Mouse (Mus musculus) heart, embryonic 16.5 days (tissue): ENCODE data around the gene Il12rb1. TPM values are rescaled to one million over a fixed set of nuclear protein-coding genes. Genes with fewer than 3 reads are reported as not detected.
"Not testable (repeated sequence)": the region's sequence is repeated elsewhere in the genome, so short reads cannot be mapped to it uniquely, and the experiment has no call there.

Experiments
- ATAC-seq: fragments of 200-750 bp; cut with Nextera tagmentation; replicated peaks from 2 replicates; pipeline ENCODE4 v1.8.0; 2017; ENCODE audit warnings: moderate number of reproducible peaks; ENCODE audit not compliant: insufficient read depth, low FRiP score; ENCODE audit errors: extremely low read depth
- H3K27ac ChIP-seq: fragments of 300-500 bp; sonication (generic); 2 replicates; pipeline ENCODE4 v1.5.1; 2014; ENCODE audit warnings: mild to moderate bottlenecking, low read length, control low read depth, moderate library complexity
- H3K27me3 ChIP-seq: fragments of 300-500 bp; sonication (generic); 2 replicates; pipeline ENCODE4 v1.6.1; 2014; ENCODE audit warnings: low read length, mixed read lengths; ENCODE audit not compliant: control insufficient read depth, insufficient read depth
- H3K36me3 ChIP-seq: fragments of 300-500 bp; sonication (generic); 2 replicates; pipeline ENCODE4 v1.6.1; 2014; ENCODE audit not compliant: control insufficient read depth, insufficient read depth
- H3K4me1 ChIP-seq: fragments of 300-500 bp; sonication (generic); 2 replicates; pipeline ENCODE4 v1.6.1; 2014; ENCODE audit warnings: low read length, mixed read lengths; ENCODE audit not compliant: control insufficient read depth, insufficient read depth
- H3K4me2 ChIP-seq: fragments of 300-500 bp; sonication (generic); 2 replicates; pipeline ENCODE4 v1.6.1; 2014; ENCODE audit warnings: low read depth, mild to moderate bottlenecking, control low read depth, low read length
- H3K4me3 ChIP-seq: fragments of 300-500 bp; sonication (generic); 2 replicates; pipeline ENCODE4 v1.5.1; 2014; ENCODE audit warnings: mild to moderate bottlenecking, control low read depth, low read length
- H3K9ac ChIP-seq: fragments of 300-500 bp; sonication (generic); 2 replicates; pipeline ENCODE4 v1.6.1; 2014; ENCODE audit warnings: low read length, control low read depth
- H3K9me3 ChIP-seq: fragments of 300-500 bp; sonication (generic); replicated peaks from 2 replicates; pipeline ENCODE4 v1.6.1; 2016; ENCODE audit warnings: low read length; ENCODE audit not compliant: control insufficient read depth
- WGBS: fragments of 180-500 bp; shearing (Covaris S2); extraction: QIAGEN DNeasy Blood & Tissue Kit; methylation state at CpG from one replicate; pipeline ENCODE4 v1.1.7; 2014; 5-methylcytosine and 5-hydroxymethylcytosine counted together
- polyA plus RNA-seq: library from polyadenylated mRNA; unstranded; fragments of >200 nt; fragmentation: Nextera tagmentation; extraction: Ambion mirVana; gene quantifications from 2 replicates; pipeline ENCODE4 v1.2.1, GENCODE M21; 2015

Gene Il12rb1
- polyA plus RNA-seq, 1 experiment from 2014 or later: 1.6 TPM

GRCm38 (mm10) chr8:70812885-70813284 lies 4.6 kb downstream of the Il12rb1 start:
- Histone ChIP-seq H3K4me1 (0 out of 2 replicates have a peak, but pooled peaks cover 3% of the 10 kb centered on the region), H3K4me2 (no peak overlapping the region), H3K27ac (no peak overlapping the region), H3K9me3 (no peaks in the 10 kb centered on the region; the same call in 1 of the 2 replicates), H3K9ac (no peak overlapping the region), H3K36me3 (no peaks in the 10 kb centered on the region), H3K4me3 (no peak overlapping the region), H3K27me3 (peaks cover 17% of the 10 kb centered on the region)
- ATAC-seq: no peak
- 53% methylated on average over 4 of the region's 4 CpGs for WGBS

DNA sequence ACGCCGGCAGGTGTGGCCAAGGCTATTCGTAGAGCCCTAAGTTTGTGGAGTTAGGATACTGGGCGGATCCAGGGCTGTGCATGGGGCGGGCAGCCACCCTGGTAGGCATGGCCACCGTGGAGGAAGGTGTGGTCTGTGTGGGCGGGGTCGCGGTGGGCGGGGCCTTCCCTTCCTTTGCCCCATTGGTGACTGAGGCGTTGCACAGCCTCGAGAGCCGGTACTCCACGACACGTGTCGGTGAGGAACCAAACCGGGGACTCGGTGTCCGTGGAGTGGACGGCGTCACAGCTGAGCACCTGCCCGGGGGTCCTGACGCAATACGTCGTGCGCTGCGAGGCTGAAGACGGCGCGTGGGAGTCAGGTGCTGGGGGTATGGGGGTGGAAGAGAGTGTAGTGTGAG lies 8.4 kb downstream of the Il12rb1 start:
- H3K9ac ChIP-seq: no peak overlapping the region
- H3K9me3 ChIP-seq: peaks cover 16% of the 10 kb centered on the region
- ATAC-seq: no peak
- 0 out of 2 replicates have a peak, but pooled peaks cover 3% of the 10 kb centered on the region for H3K4me1 ChIP-seq
- no peaks in the 10 kb centered on the region for H3K36me3 ChIP-seq
- H3K27me3 ChIP-seq: peaks cover 22% of the 10 kb centered on the region
- 6% methylated on average over 30 of the region's 30 CpGs for WGBS
- H3K4me3 ChIP-seq: peak overlapping the region; percentile 16; the same call in 1 of the 2 replicates
- H3K4me2 ChIP-seq: peak overlapping the region; percentile 43
- no peak overlapping the region for H3K27ac ChIP-seq

DNA sequence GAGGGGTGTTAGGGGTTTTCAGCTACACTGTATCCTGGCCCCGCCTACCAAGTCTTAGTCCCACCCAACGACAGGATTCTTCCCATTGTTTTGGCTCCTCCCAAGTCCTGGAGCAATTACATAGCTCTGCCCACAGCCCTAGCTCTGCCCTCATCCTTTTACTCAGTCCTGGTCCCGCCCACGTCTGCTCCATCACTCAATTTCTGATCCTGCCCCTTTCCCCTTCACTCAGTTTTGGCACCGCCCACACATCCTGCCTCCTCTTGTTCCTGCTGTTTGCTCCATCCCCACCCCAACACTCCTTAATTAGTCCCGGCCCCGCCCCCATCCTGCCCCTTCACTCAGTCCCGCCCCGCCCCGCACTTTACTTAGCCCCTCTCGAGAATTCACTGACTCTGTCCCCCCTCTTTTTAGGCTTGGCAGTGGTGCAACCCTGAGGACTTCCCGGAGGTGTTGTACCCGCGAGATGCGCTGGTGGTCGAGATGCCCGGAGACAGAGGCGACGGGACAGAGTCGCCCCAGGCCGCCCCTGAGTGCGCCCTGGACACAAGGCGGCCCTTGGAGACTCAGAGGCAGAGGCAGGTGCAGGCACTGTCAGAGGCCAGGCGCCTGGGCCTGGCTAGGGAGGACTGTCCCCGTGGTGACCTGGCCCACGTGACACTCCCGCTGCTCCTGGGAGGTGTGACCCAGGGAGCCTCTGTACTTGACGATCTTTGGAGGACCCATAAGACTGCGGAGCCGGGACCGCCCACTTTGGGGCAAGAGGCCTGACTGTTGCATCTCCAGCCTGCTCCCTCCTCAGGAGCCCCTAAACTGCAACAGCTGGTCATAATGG lies 12.1 kb downstream of the Il12rb1 start:
- Histone ChIP-seq H3K4me1 (0 out of 2 replicates have a peak, but pooled peaks cover 3% of the 10 kb centered on the region), H3K27me3 (peaks cover 23% of the 10 kb centered on the region), H3K4me2 (peak overlapping the region; percentile 1; the same call in 1 of the 2 replicates), H3K9ac (no peak overlapping the region), H3K27ac (no peak overlapping the region), H3K9me3 (peaks cover 16% of the 10 kb centered on the region), H3K36me3 (no peaks in the 10 kb centered on the region), H3K4me3 (no peak overlapping the region)
- WGBS: 8% methylated on average over 31 of the region's 31 CpGs
- ATAC-seq: peak; percentile 32

DNA sequence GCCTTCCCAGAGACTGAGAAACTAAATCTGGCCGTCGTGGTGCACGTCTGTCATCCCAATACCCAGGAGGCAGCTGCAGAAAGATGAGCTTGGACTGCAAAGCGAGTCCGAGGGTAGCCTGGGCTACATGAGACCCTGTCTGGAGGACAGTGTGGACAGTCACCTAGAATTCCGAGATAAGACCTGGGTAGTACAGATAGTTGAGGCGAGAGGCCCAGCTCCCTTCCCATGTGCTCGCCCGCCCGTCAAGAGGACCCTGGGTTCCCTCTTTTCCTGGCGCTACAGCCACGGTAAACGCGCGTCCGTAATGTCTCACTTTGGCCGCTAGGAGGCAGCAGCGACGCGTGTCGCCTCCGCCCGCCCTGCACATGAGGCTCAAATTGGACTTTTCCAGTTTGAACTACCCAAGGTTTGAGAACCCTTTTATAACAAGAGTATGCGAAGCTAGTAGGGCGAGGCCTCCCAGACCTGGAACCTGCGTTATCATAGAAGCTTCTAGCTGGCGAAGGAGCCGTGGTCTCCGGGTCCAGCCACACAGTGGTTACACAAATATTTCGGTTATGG lies 13.2 kb downstream of the Il12rb1 start:
- Histone ChIP-seq H3K27me3 (peaks cover 14% of the 10 kb centered on the region), H3K27ac (no peak overlapping the region), H3K9ac (no peak overlapping the region), H3K36me3 (no peaks in the 10 kb centered on the region), H3K9me3 (peaks cover 16% of the 10 kb centered on the region), H3K4me3 (no peak overlapping the region), H3K4me2 (no peak overlapping the region), H3K4me1 (0 out of 2 replicates have a peak, but pooled peaks cover 3% of the 10 kb centered on the region)
- WGBS: 17% methylated on average over 30 of the region's 30 CpGs
- ATAC-seq: 0 out of 2 replicates have a peak, but pooled peaks have one; percentile 6

- no peak for ATAC-seq
- Histone ChIP-seq H3K4me2 (no peak overlapping the region), H3K4me3 (no peak overlapping the region), H3K27me3 (peaks cover 11% of the 10 kb centered on the region), H3K36me3 (no peaks in the 10 kb centered on the region), H3K27ac (no peak overlapping the region), H3K9me3 (peaks cover 19% of the 10 kb centered on the region), H3K9ac (no peak overlapping the region), H3K4me1 (no peaks in the 10 kb centered on the region)
- 36% methylated on average over 11 of the region's 11 CpGs for WGBS
These were observed 13.7 kb downstream of the Il12rb1 start for GRCm38 (mm10) chr8:70821992-70822391.

DNA sequence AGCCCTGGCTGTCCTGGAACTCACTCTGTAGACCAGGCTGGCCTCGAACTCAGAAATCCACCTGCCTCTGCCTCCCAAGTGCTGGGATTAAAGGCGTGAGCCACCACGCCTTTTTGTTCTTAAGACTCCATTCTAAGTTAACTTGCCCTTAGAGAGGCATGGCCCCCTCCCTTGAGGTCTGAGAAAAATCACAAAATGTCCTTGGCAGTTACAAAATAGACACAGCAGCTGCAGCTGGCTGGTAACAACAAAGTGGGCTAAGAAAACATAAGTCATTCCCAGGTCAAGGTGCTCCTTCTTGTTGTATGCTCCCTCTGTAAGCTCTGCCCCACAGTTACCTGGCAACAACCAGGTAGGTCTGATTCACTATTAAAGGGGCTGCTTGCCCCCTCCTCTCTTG lies 14.3 kb downstream of the Il12rb1 start:
- H3K27ac ChIP-seq, H3K36me3 ChIP-seq, H3K4me1 ChIP-seq, H3K4me3 ChIP-seq, H3K27me3 ChIP-seq, H3K4me2 ChIP-seq, H3K9ac ChIP-seq, ATAC-seq: not testable (repeated sequence)
- WGBS: 74% methylated on average over 3 of the region's 3 CpGs
- H3K9me3 ChIP-seq: peaks cover 20% of the 10 kb centered on the region

- H3K9ac ChIP-seq: no peak overlapping the region
- 75% methylated on average over 7 of the region's 7 CpGs for WGBS
- no peaks in the 10 kb centered on the region for H3K4me1 ChIP-seq
- H3K4me3 ChIP-seq: no peak overlapping the region
- H3K36me3 ChIP-seq: no peaks in the 10 kb centered on the region
- H3K4me2 ChIP-seq: no peak overlapping the region
- H3K9me3 ChIP-seq: peaks cover 15% of the 10 kb centered on the region
- H3K27me3 ChIP-seq: peaks cover 8% of the 10 kb centered on the region
- no peak for ATAC-seq
- no peak overlapping the region for H3K27ac ChIP-seq
These were observed 15.6 kb downstream of the Il12rb1 start for GRCm38 (mm10) chr8:70823802-70824201.

DNA sequence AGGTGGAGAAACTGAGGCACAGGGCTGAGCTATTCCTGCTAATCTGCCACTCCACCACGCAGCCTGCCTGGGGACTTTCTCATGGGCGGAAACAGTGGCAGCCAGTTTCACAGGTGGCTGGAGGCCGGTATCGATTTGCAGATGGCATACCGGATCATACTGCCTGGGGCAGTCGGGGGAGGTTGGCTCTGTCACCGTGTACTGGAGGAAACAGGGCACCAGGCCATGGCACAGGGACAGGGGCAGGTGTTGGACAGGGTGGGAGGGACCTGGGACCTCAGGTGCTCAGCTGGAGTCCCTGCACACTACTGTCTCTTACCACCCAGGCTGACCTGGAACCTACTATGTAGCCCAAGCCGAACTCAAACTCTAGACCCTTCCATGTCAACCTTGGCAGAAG lies 17.6 kb downstream of the Il12rb1 start:
- H3K4me2 ChIP-seq: no peak overlapping the region
- H3K9me3 ChIP-seq: peaks cover 4% of the 10 kb centered on the region
- no peak for ATAC-seq
- no peak overlapping the region for H3K9ac ChIP-seq
- no peaks in the 10 kb centered on the region for H3K36me3 ChIP-seq
- H3K27me3 ChIP-seq: peaks cover 5% of the 10 kb centered on the region; the same call in 1 of the 2 replicates
- WGBS: 74% methylated on average over 8 of the region's 8 CpGs
- H3K27ac ChIP-seq: no peak overlapping the region
- no peak overlapping the region for H3K4me3 ChIP-seq
- no peaks in the 10 kb centered on the region for H3K4me1 ChIP-seq

DNA sequence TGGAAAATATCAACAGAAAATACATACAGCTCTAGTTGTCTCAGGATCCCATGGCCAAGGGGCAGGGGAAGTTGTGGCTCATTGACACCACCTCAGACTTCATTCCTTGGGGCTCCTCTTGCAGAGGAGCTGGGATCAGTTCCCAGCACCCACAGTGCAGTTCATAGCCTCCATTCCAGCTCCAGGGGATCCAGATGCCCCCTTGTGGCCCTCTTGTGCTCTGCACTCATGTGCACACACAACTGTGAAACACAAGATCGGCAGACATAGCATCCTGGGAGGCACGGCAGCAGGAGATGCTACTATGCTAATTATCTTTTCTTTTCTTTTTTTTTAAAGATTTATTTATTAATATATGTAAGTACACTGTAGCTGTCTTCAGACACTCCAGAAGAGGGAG lies 18.8 kb downstream of the Il12rb1 start:
- H3K4me2 ChIP-seq: no peak overlapping the region
- H3K27me3 ChIP-seq: 0 out of 2 replicates have a peak, but pooled peaks cover under 1% of the 10 kb centered on the region
- H3K9me3 ChIP-seq: peaks cover 4% of the 10 kb centered on the region
- no peak overlapping the region for H3K9ac ChIP-seq
- H3K36me3 ChIP-seq: no peaks in the 10 kb centered on the region
- no peak overlapping the region for H3K27ac ChIP-seq
- H3K4me1 ChIP-seq: no peaks in the 10 kb centered on the region
- no peak for ATAC-seq
- no peak overlapping the region for H3K4me3 ChIP-seq
- 91% methylated on average over 2 of the region's 2 CpGs for WGBS
